Mouse (Mus musculus): ENCODE measurements around the gene Gm20388. TPM values are rescaled to one million over a fixed set of nuclear protein-coding genes. Genes with fewer than 3 reads are reported as not detected.

Gene Gm20388
- polyA plus RNA-seq, 1 experiment = 0.36 TPM

- Histone ChIP-seq H3K36me3 (ENCODE audit: control insufficient read depth) (peaks cover 94% of the 10 kb centered on the region), H3K9me3 (ENCODE audit: control insufficient read depth, low read length) (no peaks in the 10 kb centered on the region), H3K4me1 (ENCODE audit: control insufficient read depth) (no peaks in the 10 kb centered on the region; the same call in 1 of the 2 replicates), H3K4me3 (replicated peaks) (no peak overlapping the region), H3K27me3 (ENCODE audit: control insufficient read depth) (no peaks in the 10 kb centered on the region)
- TF ChIP-seq TAL1 (IDR thresholded peaks at IDR 0.05; ENCODE audit: low read length) (no peak), GATA1 (IDR thresholded peaks at IDR 0.05; ENCODE audit: low read length) (no peak)
Measured at GRCm38 (mm10) chr8:124038121-124038520, 4127.5 kb downstream of the Gm20388 start.

GRCm38 (mm10) chr8:124039351-124039750 is 4128.7 kb downstream of the Gm20388 start:
- Histone ChIP-seq H3K4me3 (replicated peaks) (no peak overlapping the region), H3K36me3 (ENCODE audit: control insufficient read depth) (peaks cover 94% of the 10 kb centered on the region), H3K4me1 (ENCODE audit: control insufficient read depth) (no peaks in the 10 kb centered on the region), H3K27me3 (ENCODE audit: control insufficient read depth) (no peaks in the 10 kb centered on the region), H3K9me3 (ENCODE audit: control insufficient read depth, low read length) (no peaks in the 10 kb centered on the region)
- no peak for TF ChIP-seq TAL1 (IDR thresholded peaks at IDR 0.05; ENCODE audit: low read length)
- no peak for TF ChIP-seq GATA1 (IDR thresholded peaks at IDR 0.05; ENCODE audit: low read length)

- Histone ChIP-seq H3K4me1 (ENCODE audit: control insufficient read depth) (peaks cover 7% of the 10 kb centered on the region), H3K9me3 (ENCODE audit: control insufficient read depth, low read length) (no peaks in the 10 kb centered on the region), H3K36me3 (ENCODE audit: control insufficient read depth) (peaks cover 91% of the 10 kb centered on the region), H3K4me3 (replicated peaks) (no peak overlapping the region), H3K27me3 (ENCODE audit: control insufficient read depth) (no peaks in the 10 kb centered on the region)
- TF ChIP-seq TAL1 (IDR thresholded peaks at IDR 0.05; ENCODE audit: low read length) (no peak), GATA1 (IDR thresholded peaks at IDR 0.05; ENCODE audit: low read length) (no peak)
Measured at GRCm38 (mm10) chr8:124042201-124042600, 4131.6 kb downstream of the Gm20388 start.

- TF ChIP-seq TAL1 (IDR thresholded peaks at IDR 0.05; ENCODE audit: low read length) = no peak
- TF ChIP-seq GATA1 (IDR thresholded peaks at IDR 0.05; ENCODE audit: low read length) = no peak
- no peaks in the 10 kb centered on the region for H3K9me3 ChIP-seq (ENCODE audit: control insufficient read depth, low read length)
- H3K4me3 ChIP-seq (replicated peaks) = no peak overlapping the region
- H3K4me1 ChIP-seq (ENCODE audit: control insufficient read depth) = peaks cover 7% of the 10 kb centered on the region
- H3K36me3 ChIP-seq (ENCODE audit: control insufficient read depth) = peaks cover 86% of the 10 kb centered on the region
- no peaks in the 10 kb centered on the region for H3K27me3 ChIP-seq (ENCODE audit: control insufficient read depth)
Measured at GRCm38 (mm10) chr8:124044421-124044820, 4133.8 kb downstream of the Gm20388 start.

GRCm38 (mm10) chr8:124044931-124045330 is 4134.3 kb downstream of the Gm20388 start:
- Histone ChIP-seq H3K4me1 (ENCODE audit: control insufficient read depth) (peaks cover 7% of the 10 kb centered on the region), H3K36me3 (ENCODE audit: control insufficient read depth) (peaks cover 86% of the 10 kb centered on the region), H3K27me3 (ENCODE audit: control insufficient read depth) (no peaks in the 10 kb centered on the region), H3K4me3 (replicated peaks) (no peak overlapping the region), H3K9me3 (ENCODE audit: control insufficient read depth, low read length) (no peaks in the 10 kb centered on the region)
- TF ChIP-seq TAL1 (IDR thresholded peaks at IDR 0.05; ENCODE audit: low read length) = no peak
- no peak for TF ChIP-seq GATA1 (IDR thresholded peaks at IDR 0.05; ENCODE audit: low read length)

GRCm38 (mm10) chr8:124045856-124046255 is 4135.2 kb downstream of the Gm20388 start:
- H3K9me3 ChIP-seq (ENCODE audit: control insufficient read depth, low read length) = no peaks in the 10 kb centered on the region

GRCm38 (mm10) chr8:124052110-124052509 is 4141.5 kb downstream of the Gm20388 start:
- Histone ChIP-seq H3K9me3 (ENCODE audit: control insufficient read depth, low read length) (no peaks in the 10 kb centered on the region), H3K27me3 (ENCODE audit: control insufficient read depth) (0 out of 2 replicates have a peak, but pooled peaks cover under 1% of the 10 kb centered on the region), H3K4me1 (ENCODE audit: control insufficient read depth) (no peaks in the 10 kb centered on the region), H3K4me3 (replicated peaks) (no peak overlapping the region), H3K36me3 (ENCODE audit: control insufficient read depth) (peaks cover 30% of the 10 kb centered on the region)
- no peak for TF ChIP-seq TAL1 (IDR thresholded peaks at IDR 0.05; ENCODE audit: low read length)
- no peak for TF ChIP-seq GATA1 (IDR thresholded peaks at IDR 0.05; ENCODE audit: low read length)

More at GRCm38 (mm10) chr8:124045856-124046255, 4135.2 kb downstream of the Gm20388 start:
- H3K4me3 ChIP-seq (replicated peaks) = no peak overlapping the region
- peaks cover 85% of the 10 kb centered on the region for H3K36me3 ChIP-seq (ENCODE audit: control insufficient read depth)
- peaks cover 7% of the 10 kb centered on the region for H3K4me1 ChIP-seq (ENCODE audit: control insufficient read depth)
- TF ChIP-seq TAL1 (IDR thresholded peaks at IDR 0.05; ENCODE audit: low read length) (no peak), GATA1 (IDR thresholded peaks at IDR 0.05; ENCODE audit: low read length) (no peak)
- H3K27me3 ChIP-seq (ENCODE audit: control insufficient read depth) = no peaks in the 10 kb centered on the region

- 0 out of 2 replicates have a peak, but pooled peaks cover 2% of the 10 kb centered on the region for H3K27me3 ChIP-seq (ENCODE audit: control insufficient read depth)
- H3K4me1 ChIP-seq (ENCODE audit: control insufficient read depth) = no peaks in the 10 kb centered on the region
- H3K4me3 ChIP-seq (replicated peaks) = no peak overlapping the region
- TF ChIP-seq TAL1 (IDR thresholded peaks at IDR 0.05; ENCODE audit: low read length) (no peak), GATA1 (IDR thresholded peaks at IDR 0.05; ENCODE audit: low read length) (no peak)
- H3K36me3 ChIP-seq (ENCODE audit: control insufficient read depth) = peaks cover 25% of the 10 kb centered on the region
- no peaks in the 10 kb centered on the region for H3K9me3 ChIP-seq (ENCODE audit: control insufficient read depth, low read length)
Measured at GRCm38 (mm10) chr8:124052568-124052967, 4141.9 kb downstream of the Gm20388 start.

- Histone ChIP-seq H3K4me1 (ENCODE audit: control insufficient read depth) (no peaks in the 10 kb centered on the region), H3K36me3 (ENCODE audit: control insufficient read depth) (no peaks in the 10 kb centered on the region; the same call in 1 of the 2 replicates), H3K4me3 (replicated peaks) (no peak overlapping the region), H3K9me3 (ENCODE audit: control insufficient read depth, low read length) (no peaks in the 10 kb centered on the region), H3K27me3 (ENCODE audit: control insufficient read depth) (0 out of 2 replicates have a peak, but pooled peaks cover 2% of the 10 kb centered on the region)
- TF ChIP-seq TAL1 (IDR thresholded peaks at IDR 0.05; ENCODE audit: low read length) = no peak
- no peak for TF ChIP-seq GATA1 (IDR thresholded peaks at IDR 0.05; ENCODE audit: low read length)
Measured at GRCm38 (mm10) chr8:124056832-124057655, 4146.4 kb downstream of the Gm20388 start.

Measured in erythroblast, embryonic 14.5 days (primary cell).